Mouse (Mus musculus) megakaryocyte, embryonic 14.5 days (primary cell): Measurements from ENCODE around the gene Me3.

Experiments used
- FLI1 ChIP-seq: IDR thresholded peaks from 2 replicates; pipeline ENCODE4 v1.6.1; 2012; ENCODE audit warnings: low read length, inconsistent platforms, mixed read lengths
- GATA1 ChIP-seq: IDR thresholded peaks from 3 replicates; pipeline ENCODE4 v1.6.1; 2012; ENCODE audit warnings: mixed read lengths, low read length, inconsistent platforms, borderline replicate concordance

DNA sequence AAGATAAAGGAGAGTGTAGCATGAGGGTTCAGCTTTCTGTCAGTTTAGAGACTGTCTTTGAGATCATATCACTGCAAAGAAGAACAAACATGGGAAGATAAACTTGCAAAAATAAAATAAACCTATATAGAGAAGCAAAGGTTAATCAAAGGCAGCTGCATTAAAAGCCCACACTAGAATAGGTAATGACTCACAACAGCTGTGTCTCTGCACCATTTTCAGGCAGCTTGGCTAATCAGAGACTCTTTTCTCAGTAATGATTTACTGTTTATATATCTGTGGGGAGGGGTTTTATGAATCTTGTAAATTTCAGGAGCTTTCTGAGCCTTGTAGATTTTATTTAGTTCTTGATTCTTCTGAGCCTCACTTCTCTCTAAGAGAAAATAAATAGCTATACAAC lies 15.7 kb downstream of the Me3 start:
- TF ChIP-seq GATA1, result no peak
- no peak for TF ChIP-seq FLI1
